Mouse (Mus musculus) kidney, adult 2 months (tissue): ENCODE data around the gene Ugt1a9. TPM values are rescaled to one million over a fixed set of nuclear protein-coding genes. Genes with fewer than 3 reads are reported as not detected.
"Not testable (repeated sequence)": the region's sequence is repeated elsewhere in the genome, so short reads cannot be mapped to it uniquely, and the experiment has no call there.

Source experiments
- DNase-seq: peaks from one replicate; pipeline ENCODE4 v3.0.0; 2021
- H3K27ac ChIP-seq: fragments of 200-500 bp; 2 replicates; pipeline ENCODE4 v1.5.1; 2012; ENCODE audit warnings: low read depth, low read length, control low read depth, inconsistent platforms; ENCODE audit not compliant: insufficient read depth
- H3K27me3 ChIP-seq: fragments of 200-500 bp; replicated peaks from 2 replicates; pipeline ENCODE4 v1.6.1; 2012; ENCODE audit warnings: mild to moderate bottlenecking, moderate library complexity, low read length, inconsistent platforms; ENCODE audit not compliant: control insufficient read depth, insufficient read depth
- H3K36me3 ChIP-seq: fragments of 200-500 bp; 2 replicates; pipeline ENCODE4 v1.6.1; 2012; ENCODE audit warnings: mild to moderate bottlenecking, moderate library complexity, low read length, inconsistent platforms; ENCODE audit not compliant: control insufficient read depth, insufficient read depth
- H3K4me1 ChIP-seq: fragments of 200-500 bp; 2 replicates; pipeline ENCODE4 v1.6.1; 2011; ENCODE audit warnings: low read length; ENCODE audit not compliant: control insufficient read depth, insufficient read depth
- H3K4me3 ChIP-seq: fragments of 200-500 bp; 2 replicates; pipeline ENCODE4 v1.5.1; 2011; ENCODE audit warnings: mild to moderate bottlenecking, low read depth, low read length, control low read depth; ENCODE audit not compliant: insufficient read depth
- CTCF ChIP-seq: fragments of 200-500 bp; conservative IDR thresholded peaks from 2 replicates; pipeline ENCODE4 v1.5.1; 2011; ENCODE audit warnings: low read depth, mild to moderate bottlenecking, control low read depth, low read length, moderate library complexity, mixed read lengths; ENCODE audit not compliant: insufficient read depth, insufficient read length
- POLR2A ChIP-seq: fragments of 200-500 bp; IDR thresholded peaks from one replicate; pipeline ENCODE4 v1.6.1; 2011; ENCODE audit warnings: low read depth, low read length, control low read depth
- WGBS: fragments of 180-500 bp; shearing (Covaris S2); methylation state at CpG from one replicate; pipeline ENCODE4 v1.1.7; 2018; 5-methylcytosine and 5-hydroxymethylcytosine counted together
- polyA plus RNA-seq: library from polyadenylated mRNA; depleted of rRNA; stranded (reverse); fragments of >200 nt; gene quantifications from 2 replicates; pipeline ENCODE4 v1.2.3, GENCODE M21; 2012; rRNA removed

The Ugt1a9 gene
- 3.2 and 5.1 TPM in 2 replicates for polyA plus RNA-seq

DNA sequence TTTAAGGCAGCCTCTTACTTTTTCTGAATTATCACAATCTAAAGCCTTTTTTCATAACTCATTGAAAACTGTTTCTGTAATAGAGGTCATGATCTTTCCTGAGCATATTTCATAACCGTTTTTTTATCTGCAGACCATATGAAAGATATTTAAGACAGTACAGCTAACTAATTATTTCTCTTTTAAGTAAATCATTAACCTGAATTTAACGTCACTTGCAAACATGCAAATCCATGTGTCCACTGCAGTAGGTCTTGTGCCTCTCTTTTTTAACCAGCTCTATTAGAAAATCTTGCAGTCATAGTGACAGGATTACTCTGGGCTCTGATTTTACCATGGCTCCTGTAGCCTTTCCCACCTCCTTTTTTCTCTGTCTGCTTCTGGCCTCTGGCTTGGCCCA, at the start of gene Ugt1a9:
TSS of gene Ugt1a9 (plus strand) at position 306 of the 400 bp plus-strand sequence.
- TF ChIP-seq CTCF (no peak), POLR2A (no peak)
- WGBS = 32% methylated on average over 2 of the region's 2 CpGs
- no peak within 1 kb of the TSS for H3K27ac ChIP-seq

DNA sequence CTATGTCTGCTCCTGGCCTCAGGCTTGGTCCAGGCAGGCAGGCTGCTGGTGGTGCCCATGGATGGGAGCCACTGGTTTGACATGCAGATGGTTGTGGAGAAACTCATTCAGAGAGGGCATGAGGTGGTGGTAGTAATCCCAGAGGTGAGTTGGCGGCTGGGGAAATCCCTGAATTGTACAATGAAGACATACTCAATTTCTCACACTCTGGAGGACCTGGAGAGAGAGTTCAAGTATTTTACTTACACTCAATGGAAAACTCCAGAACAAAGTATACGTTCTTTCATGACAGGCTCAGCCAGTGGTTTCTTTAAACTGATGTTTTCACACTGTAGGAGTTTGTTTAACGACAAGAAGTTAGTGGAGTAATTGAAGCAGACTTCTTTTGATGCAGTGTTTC, 45.4 kb upstream of the Ugt1a9 start:
- not testable (repeated sequence) for DNase-seq, H3K4me3 ChIP-seq, H3K36me3 ChIP-seq, H3K27me3 ChIP-seq, H3K27ac ChIP-seq, H3K4me1 ChIP-seq
- WGBS = 85% methylated on average over 3 of the region's 3 CpGs

More for the DNA sequence above, at the start of gene Ugt1a9:
- DNase-seq = no peak
- Histone ChIP-seq H3K4me3 (no peak within 1 kb of the TSS), H3K36me3 (no peaks in the 10 kb centered on the region), H3K27me3 (no peaks in the 10 kb centered on the region), H3K4me1 (no peaks in the 10 kb centered on the region)

DNA sequence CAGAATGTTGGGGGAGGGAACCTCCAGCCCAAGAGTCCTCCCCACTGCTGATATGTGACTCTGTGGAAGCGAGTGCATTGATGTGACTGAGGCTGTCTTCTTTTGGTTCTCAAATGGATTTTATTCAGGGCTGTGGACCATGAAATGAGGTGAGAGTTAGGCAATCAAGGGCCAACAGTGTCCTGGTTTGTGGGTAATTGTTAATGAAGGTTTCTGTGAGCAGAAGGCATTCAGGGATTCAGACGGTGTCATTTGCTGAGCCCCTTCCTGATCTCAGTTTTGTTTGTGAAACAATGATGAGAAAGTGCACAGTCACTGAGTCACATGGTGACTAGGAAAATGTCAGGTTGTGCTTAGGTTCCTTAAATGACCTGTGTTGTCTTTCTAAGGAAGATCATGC, 27.6 kb upstream of the Ugt1a9 start:
- not testable (repeated sequence) for H3K4me3 ChIP-seq, H3K36me3 ChIP-seq, H3K27me3 ChIP-seq, H3K27ac ChIP-seq, H3K4me1 ChIP-seq
- WGBS = 42% methylated on average over 1 of the region's 2 CpGs
- DNase-seq = peak; percentile 57

DNA sequence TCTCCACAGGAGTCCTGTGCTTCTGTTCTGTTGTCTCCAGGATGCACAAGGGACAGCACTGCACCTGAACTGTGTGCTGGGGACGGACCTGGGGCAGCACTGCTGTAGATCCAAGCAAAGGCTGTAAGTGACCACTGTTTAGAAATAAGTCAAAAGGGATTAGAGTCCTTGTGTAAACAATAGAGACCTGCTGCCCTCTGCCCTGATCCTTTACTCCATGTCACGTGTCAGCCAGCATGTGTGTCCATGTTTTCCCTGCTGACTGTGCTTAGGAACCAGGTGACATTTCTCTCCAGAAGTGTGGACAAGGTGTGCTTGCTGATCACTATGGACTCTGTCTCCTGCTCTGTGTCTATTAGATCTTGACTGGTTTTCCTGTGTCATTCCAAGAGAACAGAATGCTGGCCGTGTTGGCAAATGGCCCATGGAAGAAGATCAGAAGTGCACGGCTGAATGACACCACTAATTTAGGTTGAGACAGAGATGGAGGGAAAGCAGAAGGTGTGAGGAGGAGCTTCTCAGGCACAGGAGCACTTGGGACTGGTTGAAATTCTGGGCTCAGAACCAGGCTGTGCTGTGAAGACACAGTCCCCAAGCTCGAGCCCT, 25.7 kb upstream of the Ugt1a9 start:
- WGBS = 44% methylated on average over 4 of the region's 5 CpGs
- not testable (repeated sequence) for H3K4me1 ChIP-seq, H3K36me3 ChIP-seq

DNA sequence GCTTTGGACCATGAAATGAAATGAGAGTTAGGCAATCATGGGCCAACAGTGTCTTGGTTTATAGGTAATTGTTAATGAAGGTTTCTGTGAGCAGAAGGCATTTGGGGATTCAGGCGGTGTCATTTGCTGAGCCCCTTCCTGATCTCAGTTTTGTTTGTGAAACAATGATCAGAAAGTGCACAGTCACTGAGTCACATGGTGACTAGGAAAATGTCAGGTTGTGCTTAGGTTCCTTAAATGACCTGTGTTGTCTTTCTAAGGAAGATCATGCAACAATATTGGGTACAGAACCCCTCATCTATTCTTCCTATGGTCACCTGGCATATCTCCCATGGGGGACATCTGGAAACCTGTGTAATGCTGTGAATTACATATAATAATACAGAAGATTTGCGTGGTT, 23.2 kb upstream of the Ugt1a9 start:
- not testable (repeated sequence) for DNase-seq, H3K4me1 ChIP-seq, H3K27me3 ChIP-seq, H3K36me3 ChIP-seq, H3K4me3 ChIP-seq, H3K27ac ChIP-seq
- WGBS = 86% methylated on average over 2 of the region's 2 CpGs

More for the DNA sequence above, 25.7 kb upstream of the Ugt1a9 start:
- H3K27me3 ChIP-seq, H3K4me3 ChIP-seq, H3K27ac ChIP-seq: not testable (repeated sequence)
- peak; percentile 42 for DNase-seq

DNA sequence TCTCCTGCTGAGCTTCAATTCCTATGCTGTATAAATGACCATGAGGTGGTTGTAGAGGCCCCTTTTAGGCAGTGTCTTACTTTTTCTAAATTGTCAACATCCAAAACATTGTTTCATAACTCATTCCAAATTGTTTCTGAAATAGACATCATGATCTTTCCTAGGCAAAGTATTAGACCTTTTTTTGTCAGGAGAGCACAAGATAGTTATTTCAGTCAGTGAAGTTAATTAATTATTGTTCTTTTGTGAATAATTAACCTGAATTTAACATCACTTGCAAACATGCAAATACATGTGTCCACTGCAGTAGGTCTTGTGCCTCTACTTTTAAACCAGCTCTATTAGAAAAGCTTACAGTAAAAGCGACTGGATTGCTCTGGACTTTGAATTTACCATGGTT, 15.5 kb upstream of the Ugt1a9 start, which contains the start of gene Ugt1a10:
TSS of gene Ugt1a10 (plus strand) at position 301 of the 400 bp plus-strand sequence.
- Histone ChIP-seq H3K27me3 (no peaks in the 10 kb centered on the region), H3K27ac (no peak within 1 kb of the TSS), H3K4me3 (no peak within 1 kb of the TSS), H3K4me1 (no peaks in the 10 kb centered on the region), H3K36me3 (no peaks in the 10 kb centered on the region)
- DNase-seq = no peak
- 49% methylated on average over 1 of the region's 1 CpGs for WGBS
- no peak for TF ChIP-seq POLR2A
- no peak for TF ChIP-seq CTCF

DNA sequence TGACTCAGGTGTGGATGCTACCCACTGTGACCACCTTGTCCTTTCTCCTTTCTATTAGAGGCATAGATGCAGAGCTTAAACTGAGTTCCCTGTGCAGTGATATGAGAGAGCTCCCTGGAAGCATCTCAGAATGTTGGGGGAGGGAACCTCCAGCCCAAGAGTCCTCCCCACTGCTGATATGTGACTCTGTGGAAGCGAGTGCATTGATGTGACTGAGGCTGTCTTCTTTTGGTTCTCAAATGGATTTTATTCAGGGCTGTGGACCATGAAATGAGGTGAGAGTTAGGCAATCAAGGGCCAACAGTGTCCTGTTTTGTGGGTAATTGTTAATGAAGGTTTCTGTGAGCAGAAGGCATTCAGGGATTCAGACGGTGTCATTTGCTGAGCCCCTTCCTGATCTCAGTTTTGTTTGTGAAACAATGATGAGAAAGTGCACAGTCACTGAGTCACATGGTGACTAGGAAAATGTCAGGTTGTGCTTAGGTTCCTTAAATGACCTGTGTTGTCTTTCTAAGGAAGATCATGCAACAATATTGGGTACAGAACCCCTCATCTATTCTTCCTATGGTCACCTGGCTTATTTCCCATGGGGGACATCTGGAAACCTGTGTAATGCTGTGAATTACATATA, 4.0 kb upstream of the Ugt1a9 start:
- DNase-seq, H3K4me3 ChIP-seq, H3K27me3 ChIP-seq, H3K27ac ChIP-seq, H3K4me1 ChIP-seq, H3K36me3 ChIP-seq: not testable (repeated sequence)
- 27% methylated on average over 1 of the region's 2 CpGs for WGBS

DNA sequence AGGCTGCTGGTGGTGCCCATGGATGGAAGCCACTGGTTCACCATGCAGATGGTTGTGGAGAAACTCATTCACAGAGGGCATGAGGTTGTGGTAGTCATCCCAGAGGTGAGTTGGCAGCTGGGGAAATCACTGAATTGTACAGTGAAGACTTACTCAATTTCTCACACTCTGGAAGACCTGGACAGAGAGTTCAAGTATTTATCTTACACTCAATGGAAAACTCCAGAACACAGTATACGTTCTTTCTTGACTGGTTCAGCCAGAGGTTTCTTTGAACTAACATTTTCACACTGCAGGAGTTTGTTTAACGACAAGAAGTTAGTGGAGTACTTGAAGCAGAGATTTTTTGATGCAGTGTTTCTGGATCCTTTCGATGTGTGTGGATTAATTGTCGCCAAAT, 302 bp downstream of the Ugt1a9 start:
- no peaks in the 10 kb centered on the region for H3K4me1 ChIP-seq
- no peak for TF ChIP-seq CTCF
- no peak for TF ChIP-seq POLR2A
- 88% methylated on average over 4 of the region's 4 CpGs for WGBS
- H3K27me3 ChIP-seq = no peaks in the 10 kb centered on the region
- H3K27ac ChIP-seq = no peak overlapping the region
- no peak overlapping the region for H3K4me3 ChIP-seq
- DNase-seq = no peak
- H3K36me3 ChIP-seq = no peaks in the 10 kb centered on the region
